Mouse (Mus musculus): ENCODE data around the gene Uck1. TPM values are rescaled to one million over a fixed set of nuclear protein-coding genes. Genes with fewer than 3 reads are reported as not detected.

Gene Uck1
- total RNA-seq, 2 experiments from 2014 or later: 55.3 to 57.8 TPM

GRCm38 (mm10) chr2:32235433-32235832, 24.5 kb downstream of the Uck1 start:
- DNase-seq (ENCODE audit: low spot score in 2 of 2): no peak
- no peak for TF ChIP-seq CTCF (conservative IDR thresholded peaks at IDR 0.05)
- peak overlapping the region; percentile 93 for H3K27ac ChIP-seq
- peak overlapping the region; percentile 89 for H3K4me3 ChIP-seq

- DNase-seq (ENCODE audit: low spot score in 2 of 2): no peak
- TF ChIP-seq CTCF (conservative IDR thresholded peaks at IDR 0.05): no peak
- Histone ChIP-seq H3K4me3 (no peak overlapping the region), H3K27ac (peak overlapping the region; percentile 37)
Measured at GRCm38 (mm10) chr2:32222057-32222456, 37.9 kb downstream of the Uck1 start.

- Histone ChIP-seq H3K4me3 (no peak overlapping the region), H3K27ac (peak overlapping the region; percentile 37)
- peak; percentile 29 for TF ChIP-seq CTCF (conservative IDR thresholded peaks at IDR 0.05)
- peak; percentile 34 to 39 for DNase-seq (ENCODE audit: low spot score in 2 of 2)
Measured at GRCm38 (mm10) chr2:32221577-32221976, 38.4 kb downstream of the Uck1 start.

- DNase-seq (ENCODE audit: low spot score in 2 of 2): no peak
- Histone ChIP-seq H3K27ac (peak overlapping the region; percentile 37), H3K4me3 (no peak overlapping the region)
- no peak for TF ChIP-seq CTCF (conservative IDR thresholded peaks at IDR 0.05)
Measured at GRCm38 (mm10) chr2:32220969-32221368, 39.0 kb downstream of the Uck1 start.

- DNase-seq (ENCODE audit: low spot score in 2 of 2): no peak
- H3K27ac ChIP-seq: peak overlapping the region; percentile 37; the same call in 1 of the 2 replicates
- H3K4me3 ChIP-seq: no peak overlapping the region
- no peak for TF ChIP-seq CTCF (conservative IDR thresholded peaks at IDR 0.05)
Measured at GRCm38 (mm10) chr2:32220021-32220420, 39.9 kb downstream of the Uck1 start.

- peak overlapping the region; percentile 55; the same call in 1 of the 2 replicates for H3K27ac ChIP-seq
Measured at GRCm38 (mm10) chr2:32219501-32219900, 40.5 kb downstream of the Uck1 start.

GRCm38 (mm10) chr2:32218541-32219334, 41.2 kb downstream of the Uck1 start:
- no peak for TF ChIP-seq CTCF (conservative IDR thresholded peaks at IDR 0.05)
- no peak for DNase-seq (ENCODE audit: low spot score in 2 of 2)
- H3K4me3 ChIP-seq: no peak overlapping the region
- peak overlapping the region; percentile 55 for H3K27ac ChIP-seq

More at GRCm38 (mm10) chr2:32219501-32219900, 40.5 kb downstream of the Uck1 start:
- no peak for TF ChIP-seq CTCF (conservative IDR thresholded peaks at IDR 0.05)
- H3K4me3 ChIP-seq: no peak overlapping the region
- DNase-seq (ENCODE audit: low spot score in 2 of 2): no peak

GRCm38 (mm10) chr2:32218113-32218512, 41.8 kb downstream of the Uck1 start:
- DNase-seq (ENCODE audit: low spot score in 2 of 2): no peak
- H3K4me3 ChIP-seq: no peak overlapping the region
- H3K27ac ChIP-seq: peak overlapping the region; percentile 55; the same call in 1 of the 2 replicates
- no peak for TF ChIP-seq CTCF (conservative IDR thresholded peaks at IDR 0.05)

- TF ChIP-seq CTCF (conservative IDR thresholded peaks at IDR 0.05): no peak
- H3K4me3 ChIP-seq: no peak overlapping the region
- peak overlapping the region; percentile 55; the same call in 1 of the 2 replicates for H3K27ac ChIP-seq
- no peak for DNase-seq (ENCODE audit: low spot score in 2 of 2)
Measured at GRCm38 (mm10) chr2:32217656-32218055, 42.3 kb downstream of the Uck1 start.

GRCm38 (mm10) chr2:32216506-32216905, 43.5 kb downstream of the Uck1 start:
- H3K4me3 ChIP-seq: no peak overlapping the region
- TF ChIP-seq CTCF (conservative IDR thresholded peaks at IDR 0.05): no peak
- H3K27ac ChIP-seq: no peak overlapping the region
- no peak for DNase-seq (ENCODE audit: low spot score in 2 of 2)

GRCm38 (mm10) chr2:32215576-32215975, 44.4 kb downstream of the Uck1 start:
- no peak overlapping the region for H3K27ac ChIP-seq
- H3K4me3 ChIP-seq: no peak overlapping the region
- TF ChIP-seq CTCF (conservative IDR thresholded peaks at IDR 0.05): no peak
- DNase-seq (ENCODE audit: low spot score in 2 of 2): no peak

- no peak overlapping the region for H3K4me3 ChIP-seq
- no peak for DNase-seq (ENCODE audit: low spot score in 2 of 2)
- no peak overlapping the region; the same call in 1 of the 2 replicates for H3K27ac ChIP-seq
- TF ChIP-seq CTCF (conservative IDR thresholded peaks at IDR 0.05): no peak
Measured at GRCm38 (mm10) chr2:32213000-32213399, 47.0 kb downstream of the Uck1 start.

- no peak for DNase-seq (ENCODE audit: low spot score in 2 of 2)
- no peak for TF ChIP-seq CTCF (conservative IDR thresholded peaks at IDR 0.05)
- no peak overlapping the region for H3K4me3 ChIP-seq
- H3K27ac ChIP-seq: no peak overlapping the region
Measured at GRCm38 (mm10) chr2:32211689-32212088, 48.3 kb downstream of the Uck1 start.

- no peak for TF ChIP-seq CTCF (conservative IDR thresholded peaks at IDR 0.05)
- no peak for DNase-seq (ENCODE audit: low spot score in 2 of 2)
- no peak overlapping the region for H3K4me3 ChIP-seq
- H3K27ac ChIP-seq: no peak overlapping the region
Measured at GRCm38 (mm10) chr2:32207682-32208081, 52.3 kb downstream of the Uck1 start.

Other genes starting within 250 kb of the Uck1 start
- 1 to 10 TPM; 3.6 to 6.0 TPM for gene Fam78a, start 175.3 kb downstream of the Uck1 start, total RNA-seq (2021)
- gene Plpp7, start 164.6 kb downstream of the Uck1 start, total RNA-seq (2021): 10 to 100 TPM; 20.2 to 21.8 TPM
- gene Prrc2b, start 109.1 kb downstream of the Uck1 start, total RNA-seq (2021): 100 to 1,000 TPM; 288 to 305 TPM
- 10 to 100 TPM; 23.4 to 24.1 TPM for gene Pomt1, start 23.6 kb downstream of the Uck1 start, total RNA-seq (2021)
- 10 to 100 TPM; 87.9 TPM for gene Golga2, start 27.2 kb upstream of the Uck1 start, total RNA-seq (2021)
- 100 to 1,000 TPM; 212 to 222 TPM for gene Swi5, start 27.9 kb upstream of the Uck1 start, total RNA-seq (2021)
- 10 to 100 TPM; 75.3 to 92.7 TPM for gene Ciz1, start 92.2 kb upstream of the Uck1 start, total RNA-seq (2021)
- gene Dnm1, start 93.2 kb upstream of the Uck1 start, total RNA-seq (2021): 1,000 to 10,000 TPM; 1,274 to 1,381 TPM
- 100 to 1,000 TPM; 160 to 170 TPM for gene 1110008P14Rik, start 121.8 kb upstream of the Uck1 start, total RNA-seq (2021)
- under 1 TPM in 1 of 2 experiments, not detected in 1; 0.69 TPM for gene Lcn2, start 128.1 kb upstream of the Uck1 start, total RNA-seq (2021)
- 10 to 100 TPM; 33.8 to 35.5 TPM for gene Ptges2, start 135.7 kb upstream of the Uck1 start, total RNA-seq (2021)
- gene Naif1, start 190.3 kb upstream of the Uck1 start, total RNA-seq (2021): 1 to 10 TPM; 4.3 to 4.5 TPM
- gene Slc25a25, start 191.3 kb upstream of the Uck1 start, total RNA-seq (2021): 10 to 100 TPM; 54.5 to 57.6 TPM